Mouse (Mus musculus): ENCODE measurements around the gene March11.

Gene March11

GRCm38 (mm10) chr15:26366511-26366910 is 57.7 kb downstream of the March11 start:
- ATAC-seq (ENCODE audit: insufficient number of reproducible peaks, low FRiP score, low TSS enrichment): no peak

GRCm38 (mm10) chr15:26373759-26374158 is 64.9 kb downstream of the March11 start:
- no peak for ATAC-seq (ENCODE audit: insufficient number of reproducible peaks, low FRiP score, low TSS enrichment)

- no peak for ATAC-seq (ENCODE audit: insufficient number of reproducible peaks, low FRiP score, low TSS enrichment)
Observed at GRCm38 (mm10) chr15:26374232-26374631, 65.4 kb downstream of the March11 start.

GRCm38 (mm10) chr15:26374946-26375345 is 66.1 kb downstream of the March11 start:
- no peak for ATAC-seq (ENCODE audit: insufficient number of reproducible peaks, low FRiP score, low TSS enrichment)

- no peak for ATAC-seq (ENCODE audit: insufficient number of reproducible peaks, low FRiP score, low TSS enrichment)
Observed at GRCm38 (mm10) chr15:26377355-26377754, 68.5 kb downstream of the March11 start.

- no peak for ATAC-seq (ENCODE audit: insufficient number of reproducible peaks, low FRiP score, low TSS enrichment)
Observed at GRCm38 (mm10) chr15:26378879-26379278, 70.0 kb downstream of the March11 start.

- ATAC-seq (ENCODE audit: insufficient number of reproducible peaks, low FRiP score, low TSS enrichment): no peak
Observed at GRCm38 (mm10) chr15:26379831-26380230, 71.0 kb downstream of the March11 start.

GRCm38 (mm10) chr15:26380844-26381243 is 72.0 kb downstream of the March11 start:
- no peak for ATAC-seq (ENCODE audit: insufficient number of reproducible peaks, low FRiP score, low TSS enrichment)

- no peak for ATAC-seq (ENCODE audit: insufficient number of reproducible peaks, low FRiP score, low TSS enrichment)
Observed at GRCm38 (mm10) chr15:26390001-26390400, 81.2 kb downstream of the March11 start.

GRCm38 (mm10) chr15:26396556-26396955 is 87.7 kb downstream of the March11 start:
- no peak for ATAC-seq (ENCODE audit: insufficient number of reproducible peaks, low FRiP score, low TSS enrichment)

- ATAC-seq (ENCODE audit: insufficient number of reproducible peaks, low FRiP score, low TSS enrichment): no peak
Observed at GRCm38 (mm10) chr15:26425284-26425683, 116.4 kb downstream of the March11 start.

GRCm38 (mm10) chr15:26426231-26426630 is 117.4 kb downstream of the March11 start:
- no peak for ATAC-seq (ENCODE audit: insufficient number of reproducible peaks, low FRiP score, low TSS enrichment)

GRCm38 (mm10) chr15:26430565-26430964 is 121.7 kb downstream of the March11 start:
- ATAC-seq (ENCODE audit: insufficient number of reproducible peaks, low FRiP score, low TSS enrichment): no peak

GRCm38 (mm10) chr15:26432676-26433075 is 123.8 kb downstream of the March11 start:
- no peak for ATAC-seq (ENCODE audit: insufficient number of reproducible peaks, low FRiP score, low TSS enrichment)

GRCm38 (mm10) chr15:26435725-26436124 is 126.9 kb downstream of the March11 start:
- no peak for ATAC-seq (ENCODE audit: insufficient number of reproducible peaks, low FRiP score, low TSS enrichment)

GRCm38 (mm10) chr15:26437113-26437512 is 128.3 kb downstream of the March11 start:
- ATAC-seq (ENCODE audit: insufficient number of reproducible peaks, low FRiP score, low TSS enrichment): no peak
